Mouse (Mus musculus): ENCODE measurements around the gene Prmt3. TPM values are rescaled to one million over a fixed set of nuclear protein-coding genes. Genes with fewer than 3 reads are reported as not detected.

Prmt3 gene
- polyA plus RNA-seq, 1 experiment from 2014 or later = 49.6 TPM

DNA sequence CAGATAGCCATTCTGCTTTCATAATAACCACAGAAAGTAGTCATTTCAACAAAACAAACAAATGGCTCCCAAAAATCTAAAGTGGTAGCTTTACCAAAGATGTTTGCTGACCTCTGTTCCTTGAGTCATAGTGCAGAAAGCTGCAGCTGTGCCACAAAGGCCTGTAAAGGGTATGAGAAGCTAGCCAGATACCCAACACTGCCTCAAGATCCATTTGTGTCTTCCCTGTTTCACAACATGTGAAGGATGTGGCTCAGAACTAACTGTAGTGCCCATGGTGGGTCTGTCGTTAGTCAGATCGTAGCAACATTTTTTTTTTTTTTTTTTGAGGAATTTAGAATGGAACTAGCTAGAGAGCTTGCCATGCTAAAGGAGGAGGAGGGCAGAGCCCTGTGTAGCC, 46.4 kb downstream of the Prmt3 start:
- H3K4me3 ChIP-seq (ENCODE audit: low read length) = no peak overlapping the region
- H3K36me3 ChIP-seq (ENCODE audit: control insufficient read depth, insufficient read depth) = peaks cover 20% of the 10 kb centered on the region
- no peak for ATAC-seq (replicated peaks; ENCODE audit: extremely low read depth, insufficient read depth, low FRiP score)
- H3K9me3 ChIP-seq (replicated peaks; ENCODE audit: control insufficient read depth, low read length) = no peaks in the 10 kb centered on the region
- WGBS = 79% methylated on average over 2 of the region's 2 CpGs
- no peak overlapping the region for H3K27ac ChIP-seq (ENCODE audit: low read length)
- H3K4me2 ChIP-seq (ENCODE audit: low read depth, low read length) = no peak overlapping the region
- H3K4me1 ChIP-seq (ENCODE audit: control insufficient read depth, insufficient read depth, low read length) = peaks cover 8% of the 10 kb centered on the region
- no peaks in the 10 kb centered on the region for H3K27me3 ChIP-seq (ENCODE audit: control insufficient read depth, insufficient read depth, low read length)
- H3K9ac ChIP-seq (ENCODE audit: low read length) = no peak overlapping the region

GRCm38 (mm10) chr7:49825492-49825891, 47.3 kb downstream of the Prmt3 start:
- Histone ChIP-seq H3K4me2 (ENCODE audit: low read depth, low read length) (no peak overlapping the region), H3K4me1 (ENCODE audit: control insufficient read depth, insufficient read depth, low read length) (peaks cover 8% of the 10 kb centered on the region), H3K27ac (ENCODE audit: low read length) (no peak overlapping the region), H3K9me3 (replicated peaks; ENCODE audit: control insufficient read depth, low read length) (no peaks in the 10 kb centered on the region), H3K4me3 (ENCODE audit: low read length) (no peak overlapping the region), H3K9ac (ENCODE audit: low read length) (no peak overlapping the region), H3K27me3 (ENCODE audit: control insufficient read depth, insufficient read depth, low read length) (no peaks in the 10 kb centered on the region), H3K36me3 (ENCODE audit: control insufficient read depth, insufficient read depth) (peaks cover 20% of the 10 kb centered on the region)
- WGBS = 75% methylated on average over 3 of the region's 3 CpGs
- ATAC-seq (replicated peaks; ENCODE audit: extremely low read depth, insufficient read depth, low FRiP score) = no peak

DNA sequence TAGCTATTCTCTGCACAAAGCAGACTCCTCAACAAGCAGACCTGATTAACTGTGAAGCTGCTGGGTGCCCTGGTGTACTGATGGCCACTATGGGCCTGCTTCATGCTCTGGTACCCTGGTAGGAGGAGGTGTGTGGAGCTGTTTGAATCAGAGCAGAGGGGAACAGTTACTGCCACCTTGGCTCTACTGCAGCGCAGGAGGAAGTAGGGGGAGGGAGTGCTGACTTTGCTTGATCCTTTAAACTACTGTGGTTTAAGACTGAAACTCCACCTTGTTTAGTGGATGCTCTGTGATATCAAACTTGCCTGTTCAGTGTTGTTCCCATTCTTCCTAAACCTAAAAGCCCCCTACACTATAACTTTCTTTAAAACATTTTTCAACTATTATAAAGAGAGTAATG, 49.8 kb downstream of the Prmt3 start:
- no peaks in the 10 kb centered on the region for H3K27me3 ChIP-seq (ENCODE audit: control insufficient read depth, insufficient read depth, low read length)
- H3K36me3 ChIP-seq (ENCODE audit: control insufficient read depth, insufficient read depth) = peaks cover 18% of the 10 kb centered on the region
- H3K4me1 ChIP-seq (ENCODE audit: control insufficient read depth, insufficient read depth, low read length) = no peaks in the 10 kb centered on the region
- 78% methylated on average over 1 of the region's 1 CpGs for WGBS
- H3K4me3 ChIP-seq (ENCODE audit: low read length) = no peak overlapping the region
- no peak overlapping the region for H3K9ac ChIP-seq (ENCODE audit: low read length)
- ATAC-seq (replicated peaks; ENCODE audit: extremely low read depth, insufficient read depth, low FRiP score) = no peak
- no peak overlapping the region for H3K27ac ChIP-seq (ENCODE audit: low read length)
- H3K4me2 ChIP-seq (ENCODE audit: low read depth, low read length) = no peak overlapping the region
- no peaks in the 10 kb centered on the region for H3K9me3 ChIP-seq (replicated peaks; ENCODE audit: control insufficient read depth, low read length)

DNA sequence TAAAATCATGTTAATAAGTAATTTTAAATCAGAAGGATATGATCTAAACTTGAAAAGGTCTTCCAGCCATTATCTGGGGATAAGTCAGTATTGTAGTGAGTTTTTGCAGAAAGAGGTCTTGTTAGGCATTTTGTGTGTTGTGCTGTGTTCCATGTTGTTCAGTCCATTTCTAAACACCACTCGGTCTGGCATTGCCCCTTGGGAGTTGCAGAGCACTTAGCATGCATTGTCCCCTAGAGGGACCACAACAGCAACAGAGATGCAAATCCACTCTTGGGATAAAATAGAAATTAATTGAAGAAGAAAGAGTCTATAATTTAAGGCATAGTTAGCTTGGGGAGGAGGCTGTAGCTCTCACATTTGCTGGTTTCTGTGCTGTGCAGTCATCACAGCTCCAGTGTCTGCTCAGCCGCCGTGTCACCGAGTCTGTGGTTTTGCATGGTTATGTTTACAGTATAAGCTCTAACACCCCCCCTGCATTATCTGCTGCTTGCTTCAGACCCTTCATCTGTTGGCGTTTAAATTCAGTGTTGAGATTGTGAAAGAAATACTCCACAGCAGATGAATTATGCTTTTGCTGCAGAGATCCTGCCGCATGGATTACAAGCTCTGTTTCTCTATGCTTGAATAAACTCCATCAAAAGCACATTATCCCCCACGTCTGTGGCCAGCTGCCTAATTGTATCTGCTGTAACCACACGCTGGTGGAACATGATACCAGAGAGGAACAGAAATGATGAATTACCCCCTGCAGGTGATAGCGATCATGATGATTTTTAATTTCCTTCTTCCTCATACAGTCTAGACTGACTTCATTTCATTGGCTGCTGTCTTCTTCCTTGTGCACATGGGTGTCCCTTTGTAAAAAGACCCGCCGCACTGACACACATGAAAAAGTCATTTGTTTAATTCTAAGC, 64.5 kb downstream of the Prmt3 start:
- H3K9me3 ChIP-seq (replicated peaks; ENCODE audit: control insufficient read depth, low read length) = no peaks in the 10 kb centered on the region
- H3K4me2 ChIP-seq (ENCODE audit: low read depth, low read length) = no peak overlapping the region
- H3K27ac ChIP-seq (ENCODE audit: low read length) = peak overlapping the region; percentile 34; the same call in 1 of the 2 replicates
- ATAC-seq (replicated peaks; ENCODE audit: extremely low read depth, insufficient read depth, low FRiP score) = 0 out of 2 replicates have a peak, but pooled peaks have one; percentile 23
- H3K27me3 ChIP-seq (ENCODE audit: control insufficient read depth, insufficient read depth, low read length) = no peaks in the 10 kb centered on the region
- 0 out of 2 replicates have a peak, but pooled peaks cover 2% of the 10 kb centered on the region for H3K36me3 ChIP-seq (ENCODE audit: control insufficient read depth, insufficient read depth)
- 66% methylated on average over 11 of the region's 11 CpGs for WGBS
- no peak overlapping the region for H3K4me3 ChIP-seq (ENCODE audit: low read length)
- no peak overlapping the region for H3K9ac ChIP-seq (ENCODE audit: low read length)
- H3K4me1 ChIP-seq (ENCODE audit: control insufficient read depth, insufficient read depth, low read length) = peaks cover 14% of the 10 kb centered on the region

- Histone ChIP-seq H3K4me2 (ENCODE audit: low read depth, low read length) (no peak overlapping the region), H3K4me3 (ENCODE audit: low read length) (no peak overlapping the region), H3K27me3 (ENCODE audit: control insufficient read depth, insufficient read depth, low read length) (no peaks in the 10 kb centered on the region), H3K9ac (ENCODE audit: low read length) (no peak overlapping the region), H3K9me3 (replicated peaks; ENCODE audit: control insufficient read depth, low read length) (no peaks in the 10 kb centered on the region), H3K4me1 (ENCODE audit: control insufficient read depth, insufficient read depth, low read length) (peaks cover 14% of the 10 kb centered on the region), H3K27ac (ENCODE audit: low read length) (peak overlapping the region; percentile 34), H3K36me3 (ENCODE audit: control insufficient read depth, insufficient read depth) (0 out of 2 replicates have a peak, but pooled peaks cover 2% of the 10 kb centered on the region)
- ATAC-seq (replicated peaks; ENCODE audit: extremely low read depth, insufficient read depth, low FRiP score) = peak; percentile 69
- 34% methylated on average over 6 of the region's 6 CpGs for WGBS
Observed at GRCm38 (mm10) chr7:49843304-49843933, 65.3 kb downstream of the Prmt3 start.

DNA sequence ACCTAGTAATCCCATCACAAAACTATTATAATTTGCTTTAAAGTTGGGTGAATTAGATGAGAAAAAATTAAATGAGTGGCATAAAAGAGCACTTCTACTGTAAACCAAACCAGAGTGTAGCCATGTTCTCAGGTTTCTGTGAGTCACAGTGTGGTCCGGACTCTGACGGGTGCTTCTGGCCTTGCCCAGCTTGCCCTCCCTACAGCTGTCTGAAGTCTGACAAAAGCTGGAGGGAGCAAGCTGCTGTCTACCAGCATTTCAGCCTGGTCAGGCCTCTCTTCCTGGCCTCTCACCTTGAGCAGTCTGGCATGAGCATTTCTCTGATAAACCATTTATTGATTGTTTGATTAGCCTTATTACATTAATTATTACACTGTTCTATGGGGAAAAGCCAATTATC, 69.8 kb downstream of the Prmt3 start:
- H3K9me3 ChIP-seq (replicated peaks; ENCODE audit: control insufficient read depth, low read length) = no peaks in the 10 kb centered on the region
- WGBS = 93% methylated on average over 2 of the region's 2 CpGs
- no peak for ATAC-seq (replicated peaks; ENCODE audit: extremely low read depth, insufficient read depth, low FRiP score)
- H3K4me1 ChIP-seq (ENCODE audit: control insufficient read depth, insufficient read depth, low read length) = peaks cover 8% of the 10 kb centered on the region
- H3K36me3 ChIP-seq (ENCODE audit: control insufficient read depth, insufficient read depth) = peaks cover 6% of the 10 kb centered on the region; the same call in 1 of the 2 replicates
- no peak overlapping the region for H3K4me2 ChIP-seq (ENCODE audit: low read depth, low read length)
- H3K4me3 ChIP-seq (ENCODE audit: low read length) = no peak overlapping the region
- no peak overlapping the region for H3K9ac ChIP-seq (ENCODE audit: low read length)
- no peaks in the 10 kb centered on the region for H3K27me3 ChIP-seq (ENCODE audit: control insufficient read depth, insufficient read depth, low read length)
- no peak overlapping the region for H3K27ac ChIP-seq (ENCODE audit: low read length)

GRCm38 (mm10) chr7:49853342-49854181, 75.4 kb downstream of the Prmt3 start:
- Histone ChIP-seq H3K4me1 (ENCODE audit: control insufficient read depth, insufficient read depth, low read length) (peaks cover 4% of the 10 kb centered on the region; the same call in 1 of the 2 replicates), H3K27ac (ENCODE audit: low read length) (no peak overlapping the region), H3K4me3 (ENCODE audit: low read length) (no peak overlapping the region), H3K4me2 (ENCODE audit: low read depth, low read length) (no peak overlapping the region), H3K9ac (ENCODE audit: low read length) (no peak overlapping the region), H3K27me3 (ENCODE audit: control insufficient read depth, insufficient read depth, low read length) (no peaks in the 10 kb centered on the region), H3K36me3 (ENCODE audit: control insufficient read depth, insufficient read depth) (peaks cover 18% of the 10 kb centered on the region), H3K9me3 (replicated peaks; ENCODE audit: control insufficient read depth, low read length) (no peaks in the 10 kb centered on the region)
- WGBS = 73% methylated on average over 5 of the region's 5 CpGs
- ATAC-seq (replicated peaks; ENCODE audit: extremely low read depth, insufficient read depth, low FRiP score) = peak; percentile 55; the same call in 1 of the 2 replicates

DNA sequence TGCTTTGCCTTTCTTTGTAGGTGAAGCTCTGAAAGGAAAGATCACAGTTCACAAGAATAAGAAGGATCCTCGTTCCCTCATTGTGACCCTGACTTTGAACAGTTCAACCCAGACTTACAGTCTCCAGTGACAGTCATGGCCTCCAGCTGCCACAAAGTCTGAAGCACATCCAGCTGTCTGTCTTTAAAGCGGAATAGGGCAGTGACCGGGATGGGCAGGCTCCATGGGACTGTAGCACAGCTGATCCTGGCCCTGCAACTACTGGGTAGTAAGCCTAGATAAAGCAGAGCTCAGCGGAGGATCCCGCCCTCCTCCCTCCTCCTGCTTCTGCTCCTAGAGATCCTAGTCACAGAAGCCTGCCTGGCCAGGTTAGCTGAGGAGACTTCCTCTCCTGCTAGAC, 79.2 kb downstream of the Prmt3 start:
- Histone ChIP-seq H3K4me1 (ENCODE audit: control insufficient read depth, insufficient read depth, low read length) (peaks cover 8% of the 10 kb centered on the region; the same call in 1 of the 2 replicates), H3K9ac (ENCODE audit: low read length) (no peak overlapping the region), H3K4me3 (ENCODE audit: low read length) (no peak overlapping the region), H3K27me3 (ENCODE audit: control insufficient read depth, insufficient read depth, low read length) (no peaks in the 10 kb centered on the region), H3K9me3 (replicated peaks; ENCODE audit: control insufficient read depth, low read length) (no peaks in the 10 kb centered on the region), H3K27ac (ENCODE audit: low read length) (no peak overlapping the region), H3K4me2 (ENCODE audit: low read depth, low read length) (no peak overlapping the region), H3K36me3 (ENCODE audit: control insufficient read depth, insufficient read depth) (peaks cover 13% of the 10 kb centered on the region)
- ATAC-seq (replicated peaks; ENCODE audit: extremely low read depth, insufficient read depth, low FRiP score) = no peak
- WGBS = 73% methylated on average over 5 of the region's 5 CpGs

Data from heart, embryonic 16.5 days (tissue).